Mouse (Mus musculus) G1E (cell line): ENCODE data around the gene Olfr270.

Experiments used
- CTCF ChIP-seq: IDR thresholded peaks from 2 replicates; pipeline ENCODE4 v1.5.1; 2012; ENCODE audit warnings: low read depth, low read length, inconsistent platforms, mixed read lengths
- GATA1 ChIP-seq: IDR thresholded peaks from 2 replicates; pipeline ENCODE4 v1.6.1; 2012; ENCODE audit warnings: borderline replicate concordance, low read length, inconsistent platforms, mixed read lengths
- GATA2 ChIP-seq: IDR thresholded peaks from 2 replicates; pipeline ENCODE4 v1.6.1; 2012; ENCODE audit warnings: low read depth, low read length, inconsistent platforms, borderline replicate concordance
- POLR2AphosphoS5 ChIP-seq: IDR thresholded peaks from 2 replicates; pipeline ENCODE4 v1.6.1; 2012; ENCODE audit warnings: low read depth, low read length, inconsistent platforms; ENCODE audit not compliant: insufficient replicate concordance
- TAL1 ChIP-seq: conservative IDR thresholded peaks from 2 replicates; pipeline ENCODE4 v1.6.1; 2012; ENCODE audit warnings: low read depth, low read length, inconsistent platforms, mixed read lengths

- no peak for TF ChIP-seq CTCF
- no peak for TF ChIP-seq POLR2AphosphoS5
- no peak for TF ChIP-seq TAL1
- TF ChIP-seq GATA1 = no peak
- no peak for TF ChIP-seq GATA2
Measured at GRCm38 (mm10) chr4:53015024-53015423, 50.7 kb downstream of the Olfr270 start.
